Mouse (Mus musculus): ENCODE measurements at regions not wholly inside any gene's neighbourhood (a gene's known extent, or its start where the extent isn't known, plus 50 kb on each side); places are given as distances from the start of the nearest gene placed in this dataset.
"Not testable (repeated sequence)": the region's sequence is repeated elsewhere in the genome, so short reads cannot be mapped to it uniquely, and the experiment has no call there.

- DNase-seq = no peak
Observed at GRCm38 (mm10) chr6:7790040-7790439, 54.6 kb upstream of the C1galt1 start.

DNA sequence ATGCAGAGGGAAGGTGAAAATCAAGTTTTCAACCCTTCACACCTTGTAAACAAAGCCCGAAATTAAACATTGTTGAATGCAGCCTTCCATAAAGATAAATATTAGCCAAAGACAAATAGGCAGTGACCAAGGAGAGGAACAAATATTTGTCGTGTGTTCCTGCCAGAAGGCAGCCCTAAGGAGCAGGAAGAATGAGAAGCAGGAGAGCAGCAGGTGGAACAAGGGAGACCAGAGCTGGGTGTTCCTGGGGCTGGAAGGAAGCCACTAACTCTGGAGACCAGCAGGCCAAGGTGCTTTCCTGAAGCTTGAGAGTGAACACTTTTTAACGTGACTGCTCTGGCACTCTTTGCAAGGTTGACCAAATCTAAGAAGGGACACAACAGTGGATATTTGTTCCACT is 55.6 kb upstream of the C1galt1 start:
- DNase-seq = no peak

- no peak for DNase-seq
Observed at GRCm38 (mm10) chr6:7785407-7785806, 59.2 kb upstream of the C1galt1 start.

DNA sequence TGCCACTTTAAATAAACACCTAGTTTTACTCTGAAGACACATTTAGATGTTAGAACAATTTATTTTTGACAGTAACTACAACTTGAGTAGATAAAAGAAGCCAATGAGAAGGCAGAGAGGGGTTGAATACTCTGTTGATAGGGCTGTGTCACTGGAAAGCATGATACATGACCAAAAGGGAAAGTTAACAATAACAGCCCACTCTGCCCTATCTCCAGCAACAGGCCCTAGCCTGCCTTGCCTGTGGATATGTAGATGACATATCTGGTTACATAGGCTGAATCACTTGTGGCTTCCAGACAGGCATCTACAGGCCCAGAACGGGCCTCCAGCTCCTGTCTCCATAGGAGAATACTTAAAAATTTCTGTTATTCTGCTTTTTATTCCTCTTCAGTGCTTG is 61.6 kb upstream of the C1galt1 start:
- DNase-seq = no peak

DNA sequence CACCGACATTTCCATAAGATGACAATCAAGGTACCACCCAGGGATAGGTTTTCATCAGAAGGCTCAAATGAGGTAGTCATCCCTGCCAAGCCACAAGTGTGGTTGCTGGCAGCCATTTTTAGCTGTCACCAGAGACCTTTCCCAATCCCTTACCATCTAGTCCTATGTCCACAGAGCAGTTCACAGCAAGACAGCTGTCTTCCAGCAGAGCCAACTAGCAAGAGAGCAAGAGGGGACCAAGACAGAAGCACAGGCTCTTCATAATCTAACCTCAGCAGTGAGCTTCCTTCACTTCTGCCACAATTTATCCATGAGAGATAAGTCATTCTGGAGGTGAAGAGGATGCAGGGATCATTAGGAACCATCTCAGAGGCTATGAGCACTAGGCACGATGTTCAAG is 64.7 kb upstream of the C1galt1 start:
- no peak for DNase-seq

DNA sequence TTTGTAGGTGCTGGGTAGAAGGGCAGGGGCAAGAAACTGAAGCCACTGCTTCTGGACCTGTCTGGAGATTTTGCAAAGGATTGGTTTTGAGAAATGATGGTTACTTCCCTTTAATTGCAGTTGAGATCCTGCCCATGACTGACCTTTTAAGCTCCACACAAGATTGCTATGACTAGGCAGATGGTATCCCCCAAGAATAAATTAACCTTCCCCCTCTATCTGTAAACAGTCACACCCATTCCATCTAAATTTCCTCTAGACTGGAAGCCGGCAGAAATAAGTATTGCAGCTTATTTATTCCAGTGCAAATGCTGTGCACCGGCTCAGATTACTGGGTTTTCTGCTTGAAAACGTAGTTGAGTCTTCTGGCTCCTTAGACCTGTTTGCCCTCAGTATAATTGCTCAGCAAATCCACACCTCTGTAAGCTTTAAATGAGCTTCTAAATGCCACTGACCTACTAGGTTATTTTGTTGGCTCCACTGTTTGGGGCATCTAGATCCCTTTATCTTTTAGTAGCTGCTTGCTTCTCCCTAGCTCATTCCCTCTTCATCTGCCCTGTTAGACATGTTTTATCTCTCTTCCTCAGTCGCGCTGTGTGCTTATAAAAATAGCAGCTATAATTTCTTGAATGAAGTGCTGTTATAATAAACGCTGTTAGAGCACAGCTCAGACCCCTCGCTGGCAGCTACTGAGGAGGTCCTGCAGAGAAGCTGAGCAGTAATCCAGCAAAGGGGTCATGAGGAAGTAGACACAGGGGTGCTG is 65.8 kb upstream of the C1galt1 start:
- no peak for DNase-seq

DNA sequence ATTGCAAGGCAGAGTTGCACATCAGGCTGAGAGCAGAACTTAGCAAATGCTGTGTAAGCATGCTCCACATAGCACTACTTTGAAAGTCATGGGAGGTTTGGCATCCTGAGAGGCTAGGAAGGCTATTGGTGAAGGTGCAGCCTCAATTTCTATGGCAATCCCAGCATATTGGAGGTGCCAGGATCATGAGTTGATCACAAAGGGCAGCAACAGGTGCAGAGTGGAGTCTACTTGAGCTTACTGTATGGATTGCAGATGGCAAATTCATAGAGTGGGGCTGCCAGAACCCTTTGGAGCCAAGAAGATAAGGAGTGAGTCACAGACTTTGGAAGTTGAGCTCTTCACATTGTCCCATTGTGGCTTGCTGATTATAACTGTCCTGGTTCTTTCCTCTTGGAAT is 75.4 kb upstream of the Asns start:
- no peak for DNase-seq

GRCm38 (mm10) chr6:7767631-7768030 is 74.6 kb upstream of the Asns start:
- DNase-seq = no peak

GRCm38 (mm10) chr6:7759385-7759784 is 66.3 kb upstream of the Asns start:
- DNase-seq = no peak

DNA sequence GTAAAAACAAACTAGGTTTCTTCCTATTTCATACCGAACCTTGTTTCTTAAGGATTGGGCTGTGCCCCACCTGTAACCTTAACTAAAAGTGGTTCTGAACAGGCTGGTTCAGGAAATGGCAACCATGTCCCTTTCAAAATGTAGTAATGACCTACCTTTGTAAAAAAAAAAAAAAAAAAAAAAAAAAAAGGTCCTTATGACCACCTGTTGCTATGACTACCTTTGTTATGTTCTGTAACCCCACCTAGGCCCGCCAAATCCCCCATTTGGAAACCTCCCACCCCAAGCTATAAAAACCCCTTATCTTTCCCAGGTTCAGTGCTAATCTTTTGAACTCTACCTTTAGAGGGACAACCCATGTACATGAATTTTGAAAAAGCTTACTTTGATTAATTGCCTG is 60.8 kb upstream of the Asns start:
- DNase-seq = no peak

GRCm38 (mm10) chr6:7752885-7753611 is 60.0 kb upstream of the Asns start:
- peak; percentile 34 for DNase-seq

- no peak for DNase-seq
Observed at GRCm38 (mm10) chr6:7748536-7748935, 55.5 kb upstream of the Asns start.

DNA sequence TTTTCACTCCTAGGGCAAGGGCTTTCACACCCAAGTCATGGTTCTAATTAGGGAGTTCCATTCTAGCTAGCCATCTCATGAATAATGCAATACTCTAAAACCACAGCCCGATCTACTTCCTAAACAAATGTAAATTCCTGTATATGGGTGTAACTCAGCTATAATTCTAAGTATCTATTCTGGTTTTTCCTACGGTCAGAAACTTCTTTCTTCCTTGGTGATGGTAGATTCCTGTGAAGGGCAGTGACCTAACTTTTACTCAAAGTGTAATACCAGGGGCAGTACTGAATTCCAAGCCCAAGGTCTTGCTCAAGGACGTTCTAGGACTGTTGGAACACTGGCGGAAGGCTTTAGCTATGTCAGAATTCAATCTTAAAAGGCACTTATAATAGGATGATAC is 51.2 kb upstream of the Asns start:
- not testable (repeated sequence) for DNase-seq
